Mouse (Mus musculus) heart, embryonic 16.5 days (tissue): ENCODE results near the gene Pip5k1c. TPM values are rescaled to one million over a fixed set of nuclear protein-coding genes. Genes with fewer than 3 reads are reported as not detected.
A peak's percentile ranks its signal among the peaks of the same experiment; 100 is the strongest.

Experiments used
- ATAC-seq: fragments of 200-750 bp; cut with Nextera tagmentation; replicated peaks from 2 replicates; pipeline ENCODE4 v1.8.0; 2017; ENCODE audit warnings: moderate number of reproducible peaks; ENCODE audit not compliant: insufficient read depth, low FRiP score; ENCODE audit errors: extremely low read depth
- H3K27ac ChIP-seq: fragments of 300-500 bp; sonication (generic); 2 replicates; pipeline ENCODE4 v1.5.1; 2014; ENCODE audit warnings: mild to moderate bottlenecking, low read length, control low read depth, moderate library complexity
- H3K27me3 ChIP-seq: fragments of 300-500 bp; sonication (generic); 2 replicates; pipeline ENCODE4 v1.6.1; 2014; ENCODE audit warnings: low read length, mixed read lengths; ENCODE audit not compliant: control insufficient read depth, insufficient read depth
- H3K36me3 ChIP-seq: fragments of 300-500 bp; sonication (generic); 2 replicates; pipeline ENCODE4 v1.6.1; 2014; ENCODE audit not compliant: control insufficient read depth, insufficient read depth
- H3K4me1 ChIP-seq: fragments of 300-500 bp; sonication (generic); 2 replicates; pipeline ENCODE4 v1.6.1; 2014; ENCODE audit warnings: low read length, mixed read lengths; ENCODE audit not compliant: control insufficient read depth, insufficient read depth
- H3K4me2 ChIP-seq: fragments of 300-500 bp; sonication (generic); 2 replicates; pipeline ENCODE4 v1.6.1; 2014; ENCODE audit warnings: low read depth, mild to moderate bottlenecking, control low read depth, low read length
- H3K4me3 ChIP-seq: fragments of 300-500 bp; sonication (generic); 2 replicates; pipeline ENCODE4 v1.5.1; 2014; ENCODE audit warnings: mild to moderate bottlenecking, control low read depth, low read length
- H3K9ac ChIP-seq: fragments of 300-500 bp; sonication (generic); 2 replicates; pipeline ENCODE4 v1.6.1; 2014; ENCODE audit warnings: low read length, control low read depth
- H3K9me3 ChIP-seq: fragments of 300-500 bp; sonication (generic); replicated peaks from 2 replicates; pipeline ENCODE4 v1.6.1; 2016; ENCODE audit warnings: low read length; ENCODE audit not compliant: control insufficient read depth
- WGBS: fragments of 180-500 bp; shearing (Covaris S2); extraction: QIAGEN DNeasy Blood & Tissue Kit; methylation state at CpG from one replicate; pipeline ENCODE4 v1.1.7; 2014; 5-methylcytosine and 5-hydroxymethylcytosine counted together
- polyA plus RNA-seq: library from polyadenylated mRNA; unstranded; fragments of >200 nt; fragmentation: Nextera tagmentation; extraction: Ambion mirVana; gene quantifications from 2 replicates; pipeline ENCODE4 v1.2.1, GENCODE M21; 2015

Gene Pip5k1c
- polyA plus RNA-seq, 1 experiment from 2014 or later, result 31.3 TPM

DNA sequence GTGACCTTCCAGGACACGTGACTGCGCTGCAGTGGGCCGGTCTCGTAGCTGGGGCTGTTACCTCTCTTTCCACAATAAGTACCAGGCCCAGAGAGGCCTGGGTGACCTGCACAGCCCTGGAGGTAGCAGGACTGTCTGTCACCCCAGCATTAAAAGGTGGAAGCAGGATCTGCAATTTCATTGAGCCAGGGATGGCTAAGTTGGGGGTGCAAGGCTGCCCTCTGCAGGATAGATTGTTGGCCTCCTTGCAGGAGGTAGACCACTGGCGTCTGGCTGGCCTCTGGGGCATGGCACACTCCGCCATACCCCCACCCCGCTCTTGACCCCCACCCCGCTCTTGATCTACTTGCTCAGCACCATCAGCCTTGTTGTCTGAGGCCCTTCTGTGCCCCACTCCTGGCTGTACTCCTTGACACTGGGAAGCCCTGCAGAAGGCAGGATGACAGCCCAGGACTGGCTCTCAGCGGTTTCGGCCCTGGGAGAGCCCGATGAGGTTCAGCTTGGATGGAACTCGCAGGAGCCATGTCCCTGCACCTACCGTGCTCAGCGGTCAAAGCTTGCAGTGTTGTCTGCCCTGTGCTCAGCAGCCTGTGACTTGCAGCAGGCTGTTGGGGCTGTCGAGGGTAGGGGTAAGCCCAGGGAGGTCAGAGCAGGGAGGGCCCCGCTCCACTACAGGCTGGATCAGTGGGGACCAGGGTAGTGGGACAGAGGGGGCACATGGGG, 23.7 kb downstream of the Pip5k1c start:
- peak overlapping the region; percentile 55 for H3K9ac ChIP-seq
- no peak for ATAC-seq
- no peaks in the 10 kb centered on the region for H3K27me3 ChIP-seq
- H3K9me3 ChIP-seq, result no peaks in the 10 kb centered on the region
- H3K4me3 ChIP-seq, result no peak overlapping the region; the same call in 1 of the 2 replicates
- peak overlapping the region; percentile 60 for H3K4me2 ChIP-seq
- H3K36me3 ChIP-seq, result peaks cover 26% of the 10 kb centered on the region
- no peak overlapping the region for H3K27ac ChIP-seq
- 48% methylated on average over 15 of the region's 16 CpGs for WGBS
- H3K4me1 ChIP-seq, result peaks cover 14% of the 10 kb centered on the region

DNA sequence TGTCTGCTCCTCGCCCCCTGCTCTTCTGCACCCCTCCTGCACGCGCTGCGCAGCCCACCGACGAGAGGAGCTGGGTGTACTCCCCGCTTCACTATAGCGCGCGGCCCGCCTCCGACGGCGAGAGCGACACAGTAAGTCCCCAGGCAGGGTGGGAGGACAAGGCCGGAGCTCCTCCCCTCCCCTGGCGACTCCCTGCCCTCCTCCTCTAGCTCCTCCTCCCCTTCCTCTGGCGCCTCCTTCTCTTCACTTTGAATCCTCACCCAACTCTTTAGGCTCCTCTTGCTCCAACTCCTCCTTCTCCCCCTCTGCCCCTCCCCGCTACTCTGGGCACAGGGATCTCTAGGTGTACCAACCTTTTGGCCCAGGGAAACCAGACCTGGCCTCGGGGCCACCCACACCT, 24.5 kb downstream of the Pip5k1c start:
- Histone ChIP-seq H3K27ac (no peak overlapping the region), H3K4me2 (peak overlapping the region; percentile 60), H3K4me1 (peaks cover 22% of the 10 kb centered on the region), H3K36me3 (peaks cover 26% of the 10 kb centered on the region), H3K4me3 (peak overlapping the region; percentile 25), H3K9ac (peak overlapping the region; percentile 55), H3K27me3 (no peaks in the 10 kb centered on the region), H3K9me3 (no peaks in the 10 kb centered on the region)
- ATAC-seq, result no peak
- WGBS, result 22% methylated on average over 20 of the region's 20 CpGs

DNA sequence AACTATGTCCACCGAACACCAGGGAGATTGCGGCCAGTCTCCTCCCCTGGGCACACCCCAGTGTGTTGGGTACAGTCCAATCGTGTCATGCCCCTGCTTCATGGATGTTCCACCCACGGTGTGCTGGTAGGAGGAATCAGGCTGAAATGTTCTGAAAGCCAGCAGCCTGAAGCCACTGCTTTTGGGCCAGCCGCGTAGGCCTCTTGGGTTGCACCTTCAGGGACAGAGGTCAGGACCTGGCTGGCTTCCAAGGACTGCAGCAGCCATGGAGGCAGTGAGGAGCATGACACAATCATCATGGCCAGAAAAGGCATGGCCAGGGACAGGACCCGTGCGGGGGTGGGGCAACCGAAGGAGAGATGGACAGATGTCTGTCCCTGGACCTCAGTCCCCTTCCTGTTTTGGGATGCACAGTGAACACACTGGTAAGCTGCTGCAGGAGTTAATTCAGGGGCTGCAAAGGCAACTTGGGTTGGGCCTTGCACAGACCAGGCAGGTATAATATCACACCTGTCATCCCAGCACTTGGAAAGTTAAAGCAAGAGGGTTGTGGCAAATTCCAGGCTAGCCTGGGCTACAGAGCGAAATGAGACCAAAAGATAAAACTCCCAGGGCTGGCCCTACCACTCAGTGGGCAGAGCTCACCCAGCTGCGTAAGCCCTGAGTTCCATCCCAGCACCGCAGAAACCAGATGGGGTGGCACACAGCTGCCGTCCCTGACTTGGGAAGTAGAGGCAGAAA, 26.0 kb downstream of the Pip5k1c start:
- Histone ChIP-seq H3K4me3 (no peak overlapping the region), H3K36me3 (peaks cover 31% of the 10 kb centered on the region), H3K27ac (no peak overlapping the region), H3K9ac (peak overlapping the region; percentile 76; the same call in 1 of the 2 replicates), H3K27me3 (no peaks in the 10 kb centered on the region), H3K9me3 (no peaks in the 10 kb centered on the region), H3K4me1 (peaks cover 24% of the 10 kb centered on the region), H3K4me2 (no peak overlapping the region)
- ATAC-seq, result no peak
- 83% methylated on average over 13 of the region's 13 CpGs for WGBS

DNA sequence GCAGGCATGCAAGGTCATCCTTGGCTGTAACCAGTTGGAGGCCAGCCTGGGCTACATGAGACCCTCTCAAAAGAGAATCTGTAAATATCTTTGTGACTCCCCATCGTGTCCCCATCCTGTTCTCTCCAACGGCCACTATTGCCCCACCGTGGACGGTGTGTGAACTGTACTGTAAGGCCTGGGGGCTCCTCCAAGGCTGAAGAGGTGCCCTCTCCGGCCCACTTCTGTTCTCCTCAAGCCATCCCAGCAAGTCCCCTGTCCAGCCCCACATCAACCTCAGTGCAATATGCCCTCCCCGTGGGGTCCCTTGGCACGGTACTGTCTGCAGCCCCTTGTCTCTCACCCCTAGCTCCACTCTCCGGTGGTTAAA, 26.6 kb downstream of the Pip5k1c start:
- Histone ChIP-seq H3K4me3 (peak overlapping the region; percentile 63), H3K4me2 (peak overlapping the region; percentile 76), H3K27me3 (no peaks in the 10 kb centered on the region), H3K9ac (peak overlapping the region; percentile 76), H3K27ac (peak overlapping the region; percentile 92; the same call in 1 of the 2 replicates), H3K36me3 (peaks cover 31% of the 10 kb centered on the region), H3K4me1 (peaks cover 24% of the 10 kb centered on the region), H3K9me3 (no peaks in the 10 kb centered on the region)
- no peak for ATAC-seq
- 37% methylated on average over 8 of the region's 8 CpGs for WGBS

DNA sequence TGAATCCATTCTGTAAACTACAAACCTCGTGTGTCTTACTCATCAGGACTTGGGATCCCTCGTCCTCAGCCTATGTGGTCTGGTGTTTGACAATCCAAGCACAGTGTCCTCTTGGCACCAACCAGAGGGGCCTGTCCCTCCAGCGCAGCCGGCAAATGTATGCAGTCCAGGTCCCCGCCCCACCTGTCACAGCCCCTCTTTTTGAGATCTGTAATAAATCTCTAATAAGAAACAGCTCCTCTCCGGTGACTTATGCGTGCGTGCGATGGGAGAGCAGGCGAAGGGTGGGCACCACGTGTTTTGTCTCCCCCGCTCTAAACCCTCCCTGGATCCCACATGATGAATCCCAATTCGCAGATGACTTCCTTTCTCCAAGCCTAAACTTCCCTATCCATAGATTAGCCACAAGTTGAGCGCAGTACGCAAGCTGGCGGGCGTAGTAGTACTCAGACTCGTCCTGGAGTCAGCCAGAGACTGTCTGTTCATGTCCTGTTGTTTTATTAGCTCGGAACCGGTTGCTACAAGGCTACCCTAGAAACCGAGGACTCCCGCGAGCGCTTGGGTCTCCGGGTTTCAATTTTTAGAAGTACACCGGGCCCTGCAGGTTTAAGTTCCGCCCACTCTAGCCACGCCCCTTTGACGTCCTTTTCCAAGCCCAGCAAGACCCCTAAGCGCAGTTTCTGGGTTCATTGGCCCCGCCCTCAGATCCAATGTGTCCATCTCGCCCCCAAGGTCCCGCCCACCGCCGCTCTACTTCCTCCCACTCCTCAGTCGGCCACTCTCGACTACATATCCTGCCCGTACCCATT, 27.2 kb downstream of the Pip5k1c start:
- peak overlapping the region; percentile 92 for H3K27ac ChIP-seq
- no peaks in the 10 kb centered on the region for H3K9me3 ChIP-seq
- H3K27me3 ChIP-seq, result no peaks in the 10 kb centered on the region
- H3K4me3 ChIP-seq, result peak overlapping the region; percentile 63
- ATAC-seq, result no peak
- H3K9ac ChIP-seq, result peak overlapping the region; percentile 76
- 1% methylated on average over 38 of the region's 38 CpGs for WGBS
- peak overlapping the region; percentile 76 for H3K4me2 ChIP-seq
- peaks cover 32% of the 10 kb centered on the region for H3K36me3 ChIP-seq
- peaks cover 24% of the 10 kb centered on the region for H3K4me1 ChIP-seq

DNA sequence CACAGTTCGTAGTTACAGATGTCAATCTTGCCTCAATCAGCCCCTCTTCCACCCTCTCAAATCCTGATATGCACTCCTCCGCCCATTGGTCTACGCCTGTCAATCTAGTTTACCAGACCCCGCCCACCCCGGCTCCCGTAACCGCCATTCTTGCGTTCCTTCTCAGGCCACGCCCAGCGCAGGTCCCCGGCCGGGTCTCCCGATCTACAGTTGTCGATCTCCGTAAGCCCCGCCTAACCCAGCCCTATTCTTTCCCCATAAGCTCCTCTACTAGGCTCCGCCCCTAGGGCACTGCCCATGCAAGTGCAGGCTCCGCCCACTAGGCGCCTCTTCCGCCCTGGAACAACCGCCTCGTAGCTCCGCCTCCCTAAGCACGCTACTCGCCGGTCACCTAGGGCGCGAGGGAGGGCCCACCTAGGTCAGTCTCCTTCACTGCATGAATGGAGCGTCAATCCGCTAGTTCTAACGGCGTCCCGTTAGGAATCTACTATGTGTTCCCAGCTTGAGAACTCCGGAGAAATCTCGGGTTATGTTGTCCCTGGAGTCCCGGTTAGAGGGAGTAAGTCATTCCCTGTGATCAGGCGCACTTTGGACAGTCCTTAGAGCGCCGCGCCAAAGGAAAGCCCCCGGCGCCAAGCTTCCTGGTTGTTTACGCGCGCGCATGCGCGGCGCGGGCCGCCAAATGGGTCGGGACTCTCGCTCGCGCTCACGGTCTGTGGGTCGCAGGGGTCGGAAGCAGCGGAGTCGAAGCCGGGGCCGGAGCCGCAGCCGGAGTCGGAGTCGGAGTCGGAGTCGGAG, 28.0 kb downstream of the Pip5k1c start, which contains the start of gene Cactin:
Gene Cactin, plus strand, starts transcription at position 554 of the 798 bp plus-strand sequence.
- Histone ChIP-seq H3K4me1 (peaks cover 24% of the 10 kb centered on the region), H3K27me3 (no peaks in the 10 kb centered on the region), H3K36me3 (peaks cover 32% of the 10 kb centered on the region), H3K27ac (peak within 1 kb of the TSS; percentile 93), H3K9ac (peak within 1 kb of the TSS; percentile 94), H3K4me2 (peak within 1 kb of the TSS; percentile 91), H3K4me3 (peak within 1 kb of the TSS; percentile 90), H3K9me3 (no peaks in the 10 kb centered on the region)
- under 1% methylated on average over 68 of the region's 68 CpGs for WGBS
- ATAC-seq, result peak; percentile 93

DNA sequence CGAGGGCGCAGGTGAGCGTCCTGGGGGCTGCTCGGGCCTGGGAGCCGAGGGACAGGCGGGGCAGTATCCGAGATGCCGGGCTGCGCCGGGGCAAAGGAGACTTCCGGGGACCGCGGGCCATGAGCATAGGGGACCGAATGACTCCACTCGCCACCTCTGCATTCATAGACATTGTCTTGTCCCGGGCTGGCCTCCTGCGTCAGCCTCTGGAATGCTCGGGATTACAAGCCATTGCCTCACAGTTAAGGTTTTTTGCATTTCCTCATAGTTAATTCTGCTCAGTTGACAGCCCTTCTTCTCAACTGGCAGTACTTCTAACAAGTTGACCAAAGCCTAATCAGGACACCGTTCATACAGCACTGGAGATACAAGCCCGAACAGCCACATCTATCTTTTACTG, 28.7 kb downstream of the Pip5k1c start:
- WGBS, result 2% methylated on average over 20 of the region's 20 CpGs
- ATAC-seq, result no peak
- Histone ChIP-seq H3K9me3 (no peaks in the 10 kb centered on the region), H3K4me3 (peak overlapping the region; percentile 90), H3K27me3 (no peaks in the 10 kb centered on the region), H3K4me2 (peak overlapping the region; percentile 91), H3K4me1 (peaks cover 26% of the 10 kb centered on the region), H3K27ac (peak overlapping the region; percentile 93), H3K9ac (peak overlapping the region; percentile 94), H3K36me3 (peaks cover 37% of the 10 kb centered on the region)

DNA sequence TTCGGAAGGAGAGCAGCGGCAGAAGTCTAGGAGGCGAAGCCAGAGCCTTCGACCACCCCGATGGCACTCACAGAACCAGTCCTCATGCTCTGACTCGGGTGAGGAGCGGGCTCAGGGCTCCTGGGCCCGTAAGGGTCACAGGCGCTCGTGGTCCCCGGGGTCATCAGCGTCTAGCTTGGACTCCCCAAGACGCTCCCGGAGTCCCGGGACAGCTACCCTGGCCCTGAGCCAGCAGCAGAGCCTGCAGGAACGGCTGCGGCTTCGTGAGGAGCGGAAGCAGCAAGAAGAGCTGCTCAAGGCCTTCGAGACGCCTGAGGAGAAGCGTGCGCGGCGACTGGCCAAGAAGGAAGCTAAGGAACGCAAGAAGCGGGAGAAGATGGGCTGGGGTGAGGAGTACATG, 29.7 kb downstream of the Pip5k1c start:
- Histone ChIP-seq H3K9ac (no peak overlapping the region), H3K27me3 (no peaks in the 10 kb centered on the region), H3K9me3 (no peaks in the 10 kb centered on the region), H3K27ac (no peak overlapping the region), H3K36me3 (peaks cover 43% of the 10 kb centered on the region), H3K4me2 (no peak overlapping the region), H3K4me1 (peaks cover 23% of the 10 kb centered on the region), H3K4me3 (no peak overlapping the region)
- ATAC-seq, result no peak
- WGBS, result 93% methylated on average over 27 of the region's 27 CpGs
